In the genomic region with DNA sequence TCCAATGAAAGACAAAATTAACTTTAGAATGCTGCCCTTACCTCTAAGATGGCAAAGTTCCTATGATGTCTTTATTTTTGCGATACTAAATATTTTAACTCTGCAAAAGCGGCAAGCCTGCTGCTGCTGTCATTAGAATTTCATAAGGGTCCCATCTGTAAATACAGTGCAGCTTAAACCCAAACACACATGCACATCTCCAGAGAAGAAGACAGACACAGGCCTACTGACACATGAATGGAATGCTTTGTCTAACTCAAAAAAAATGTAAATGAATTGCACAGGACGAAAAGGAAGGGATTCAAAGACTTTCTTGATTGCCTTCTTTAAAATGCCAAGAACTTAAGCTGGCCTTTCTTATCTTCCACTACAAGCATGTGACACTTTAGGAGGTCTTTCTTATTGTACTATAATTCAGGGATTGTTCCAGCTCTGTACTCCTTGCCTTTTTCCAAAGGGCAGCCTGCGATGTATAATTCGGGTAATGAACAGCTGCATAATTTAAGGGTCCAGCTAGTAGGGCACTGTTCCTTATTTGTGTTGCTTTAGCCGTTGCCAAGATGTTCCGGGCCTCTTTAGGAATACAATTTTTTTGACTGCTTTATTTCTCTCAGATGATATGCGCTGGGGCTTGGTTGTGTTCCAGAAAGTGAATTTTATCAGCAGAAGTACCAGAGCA, we compare ENCODE assay signal across 11 mouse cellular contexts.
DNase-seq lines count a peak whose midpoint lies in the region; ATAC-seq lines count a peak whose summit lies in the region.
"Had no signal": no experiment of that assay in that cellular context is flagged by ENCODE, and none has a peak within 500 bp of the region (broad histone marks: within the 10 kb centered on the region; RNA-seq: fewer than 3 reads in every experiment).

No protein-coding gene starts in this region.

- peaks cover 2% of the 10 kb centered on the region for H3K4me1 ChIP-seq in lung, embryonic 16.5 days (replicated peaks; ENCODE audit: control insufficient read depth, insufficient read depth, low read length)
- peaks cover 4% of the 10 kb centered on the region for H3K4me1 ChIP-seq in forebrain, embryonic 11.5 days (replicated peaks; ENCODE audit: control insufficient read depth, insufficient read depth, low read length)
- H3K4me1 ChIP-seq in hindbrain, embryonic 14.5 days (replicated peaks; ENCODE audit: control insufficient read depth, insufficient read depth, low read length), result peaks cover 22% of the 10 kb centered on the region
- H3K4me1 ChIP-seq in neural tube, embryonic 13.5 days (replicated peaks), result peaks cover 34% of the 10 kb centered on the region

- H3K4me2 ChIP-seq in lung, embryonic 16.5 days (ENCODE audit: low read depth, low read length), result no peak overlapping the region
- no peak overlapping the region for H3K4me2 ChIP-seq in forebrain, embryonic 11.5 days (ENCODE audit: low read depth, low read length, severe bottlenecking)
- 0 out of 2 replicates have a peak overlapping the region, but pooled peaks have one; percentile 17 for H3K4me2 ChIP-seq in hindbrain, embryonic 14.5 days (replicated peaks)
- H3K4me2 ChIP-seq in neural tube, embryonic 13.5 days, result peak overlapping the region; percentile 23
- H3K4me2 ChIP-seq: liver, embryonic 11.5 days had no signal

- no peaks in the 10 kb centered on the region for H3K36me3 ChIP-seq in lung, embryonic 16.5 days (ENCODE audit: control insufficient read depth, insufficient read depth, low read length)
- H3K36me3 ChIP-seq in forebrain, embryonic 11.5 days (ENCODE audit: control insufficient read depth, insufficient read depth, low read length), result no peaks in the 10 kb centered on the region
- no peaks in the 10 kb centered on the region for H3K36me3 ChIP-seq in hindbrain, embryonic 14.5 days (replicated peaks; ENCODE audit: control insufficient read depth, insufficient read depth)
- no peaks in the 10 kb centered on the region for H3K36me3 ChIP-seq in neural tube, embryonic 13.5 days

- peak; percentile 87 for ATAC-seq in lung, embryonic 16.5 days (ENCODE audit: low read depth)
- ATAC-seq in forebrain, embryonic 11.5 days (replicated peaks; ENCODE audit: low FRiP score), result peak; percentile 91
- peak; percentile 81 for ATAC-seq in hindbrain, embryonic 14.5 days (ENCODE audit: low FRiP score)
- ATAC-seq in neural tube, embryonic 13.5 days (ENCODE audit: low read depth), result peak; percentile 87
- ATAC-seq in monocyte, adult 5-6 weeks (replicated peaks; ENCODE audit: insufficient number of reproducible peaks, low FRiP score, low TSS enrichment, poor library complexity, severe bottlenecking), result no peak

- DNase-seq in lung, postnatal 36 days, result no peak
- no peak for DNase-seq in forebrain, embryonic 11.5 days (ENCODE audit: low spot score)
- peak; percentile 27 for DNase-seq in hindbrain, embryonic 14.5 days (ENCODE audit: low spot score)
- DNase-seq in frontal cortex, postnatal 14 days (ENCODE audit: low spot score in 2 of 2), result no peak
- DNase-seq in adrenal gland, adult (ENCODE audit: inconsistent age in 2 of 2, low spot score in 1 of 2), result no peak
- DNase-seq: kidney, adult 18-20 months; right cerebral cortex, postnatal 14 days had no signal

- no peak overlapping the region for H3K4me3 ChIP-seq in lung, embryonic 16.5 days (ENCODE audit: low read length)
- H3K4me3 ChIP-seq in forebrain, embryonic 11.5 days (ENCODE audit: low read depth, low read length), result no peak overlapping the region
- H3K4me3 ChIP-seq in hindbrain, embryonic 14.5 days (replicated peaks; ENCODE audit: low read length), result no peak overlapping the region
- no peak overlapping the region for H3K4me3 ChIP-seq in neural tube, embryonic 13.5 days

- peak overlapping the region; percentile 31; the same call in 1 of the 2 replicates for H3K27ac ChIP-seq in lung, embryonic 16.5 days (ENCODE audit: low read length)
- H3K27ac ChIP-seq in forebrain, embryonic 11.5 days (ENCODE audit: low read depth, low read length), result peak overlapping the region; percentile 80
- H3K27ac ChIP-seq in hindbrain, embryonic 14.5 days, result peak overlapping the region; percentile 64
- H3K27ac ChIP-seq in neural tube, embryonic 13.5 days (replicated peaks), result peak overlapping the region; percentile 67

- 29% methylated on average over 8 of the region's 8 CpGs for WGBS in lung, embryonic 16.5 days
- WGBS in forebrain, embryonic 11.5 days, result 28% methylated on average over 8 of the region's 8 CpGs
- 21% methylated on average over 8 of the region's 8 CpGs for WGBS in hindbrain, embryonic 14.5 days
- 24% methylated on average over 8 of the region's 8 CpGs for WGBS in neural tube, embryonic 13.5 days

- no peaks in the 10 kb centered on the region for H3K9me3 ChIP-seq in lung, embryonic 16.5 days (ENCODE audit: control insufficient read depth, low read length)
- no peaks in the 10 kb centered on the region for H3K9me3 ChIP-seq in forebrain, embryonic 11.5 days (ENCODE audit: control insufficient read depth, low read length)
- no peaks in the 10 kb centered on the region for H3K9me3 ChIP-seq in hindbrain, embryonic 14.5 days (ENCODE audit: control insufficient read depth, low read length)
- H3K9me3 ChIP-seq in neural tube, embryonic 13.5 days, result no peaks in the 10 kb centered on the region

- H3K9ac ChIP-seq in lung, embryonic 16.5 days (ENCODE audit: low read length), result no peak overlapping the region
- no peak overlapping the region for H3K9ac ChIP-seq in forebrain, embryonic 11.5 days (ENCODE audit: low read length)
- H3K9ac ChIP-seq in hindbrain, embryonic 14.5 days, result no peak overlapping the region
- H3K9ac ChIP-seq in neural tube, embryonic 13.5 days, result no peak overlapping the region

- no peaks in the 10 kb centered on the region for H3K27me3 ChIP-seq in lung, embryonic 16.5 days (ENCODE audit: control insufficient read depth, insufficient read depth, low read depth, low read length)
- H3K27me3 ChIP-seq in forebrain, embryonic 11.5 days (ENCODE audit: control insufficient read depth, insufficient read depth, low read length), result no peaks in the 10 kb centered on the region
- no peaks in the 10 kb centered on the region for H3K27me3 ChIP-seq in hindbrain, embryonic 14.5 days (ENCODE audit: control insufficient read depth, insufficient read depth, low read length)
- H3K27me3 ChIP-seq in neural tube, embryonic 13.5 days, result no peaks in the 10 kb centered on the region

Comparison
In these comparisons a context has a peak if more than half of its experiments do, and no peak if none do; other contexts are left out.
1. H3K4me2 ChIP-seq: peak in hindbrain, embryonic 14.5 days (single experiment) and neural tube, embryonic 13.5 days (single experiment); none in lung, embryonic 16.5 days (single experiment) and forebrain, embryonic 11.5 days (single experiment).
2. Peak in every context shown above with its lines, with median percentiles within 50 percentile points of each other: H3K27ac ChIP-seq.